Mouse (Mus musculus): ENCODE results near the gene Gm36079.
"Not testable (repeated sequence)": the region's sequence is repeated elsewhere in the genome, so short reads cannot be mapped to it uniquely, and the experiment has no call there.

DNA sequence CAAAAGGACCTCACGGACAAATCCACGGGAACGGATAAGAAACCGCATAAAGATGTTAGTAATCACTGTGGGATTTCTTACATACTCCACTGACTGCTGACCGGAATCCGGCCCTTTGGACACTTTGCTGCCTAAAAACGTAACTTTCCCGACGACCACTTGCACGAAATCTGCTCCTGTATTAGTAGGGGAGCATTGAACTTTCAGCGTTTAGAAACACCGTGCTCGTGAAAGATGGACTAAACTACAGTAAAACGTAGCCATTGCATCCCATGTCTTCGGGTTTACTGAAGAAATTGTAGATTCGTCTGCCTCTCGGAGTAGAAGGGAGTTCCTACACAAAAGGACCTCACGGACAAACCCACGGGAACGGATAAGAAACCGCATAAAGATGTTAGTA lies 1.8 kb downstream of the Gm36079 start:
- TF ChIP-seq CTCF, EP300 (IDR thresholded peaks at IDR 0.05; ENCODE audit: low read depth): not testable (repeated sequence)
